Mouse (Mus musculus) forebrain, embryonic 12.5 days (tissue): ENCODE data around the gene Stkld1. TPM values are rescaled to one million over a fixed set of nuclear protein-coding genes. Genes with fewer than 3 reads are reported as not detected.

Experiments used
- ATAC-seq: fragments of 200-750 bp; cut with Nextera tagmentation; 2 replicates; pipeline ENCODE4 v1.8.0; 2017; ENCODE audit warnings: moderate TSS enrichment; ENCODE audit not compliant: low FRiP score
- H3K27ac ChIP-seq: fragments of 300-500 bp; sonication (generic); 2 replicates; pipeline ENCODE4 v1.5.1; 2016; ENCODE audit warnings: mild to moderate bottlenecking
- H3K27me3 ChIP-seq: fragments of 300-500 bp; sonication (generic); 2 replicates; pipeline ENCODE4 v1.6.1; 2016; ENCODE audit warnings: mild to moderate bottlenecking
- H3K36me3 ChIP-seq: fragments of 300-500 bp; sonication (generic); replicated peaks from 2 replicates; pipeline ENCODE4 v1.6.1; 2016; ENCODE audit warnings: mild to moderate bottlenecking
- H3K4me1 ChIP-seq: fragments of 300-500 bp; sonication (generic); 2 replicates; pipeline ENCODE4 v1.6.1; 2016
- H3K4me2 ChIP-seq: fragments of 300-500 bp; sonication (generic); 2 replicates; pipeline ENCODE4 v1.6.1; 2016; ENCODE audit warnings: mild to moderate bottlenecking, moderate library complexity
- H3K4me3 ChIP-seq: fragments of 300-500 bp; sonication (generic); replicated peaks from 2 replicates; pipeline ENCODE4 v1.5.1; 2016; ENCODE audit warnings: mild to moderate bottlenecking
- H3K9ac ChIP-seq: fragments of 300-500 bp; sonication (generic); 2 replicates; pipeline ENCODE4 v1.6.1; 2016; ENCODE audit warnings: mild to moderate bottlenecking
- H3K9me3 ChIP-seq: fragments of 300-500 bp; sonication (generic); 2 replicates; pipeline ENCODE4 v1.6.1; 2016
- WGBS: fragments of 180-500 bp; shearing (Covaris S2); methylation state at CpG from one replicate; pipeline ENCODE4 v1.1.7; 2016; 5-methylcytosine and 5-hydroxymethylcytosine counted together
- polyA plus RNA-seq: library from polyadenylated mRNA; unstranded; fragments of >200 nt; fragmentation: Nextera tagmentation; extraction: Ambion mirVana; gene quantifications from 2 replicates; pipeline ENCODE4 v1.2.1, GENCODE M21; 2016

Stkld1 gene
- polyA plus RNA-seq, 1 experiment from 2014 or later: 0.11 TPM

GRCm38 (mm10) chr2:26952866-26953265 lies 19.0 kb downstream of the Stkld1 start:
- Histone ChIP-seq H3K36me3 (peaks cover 71% of the 10 kb centered on the region), H3K9ac (no peak overlapping the region), H3K9me3 (no peaks in the 10 kb centered on the region), H3K27ac (no peak overlapping the region), H3K4me1 (no peaks in the 10 kb centered on the region), H3K27me3 (no peaks in the 10 kb centered on the region), H3K4me2 (no peak overlapping the region), H3K4me3 (no peak overlapping the region)
- ATAC-seq: no peak
- 96% methylated on average over 8 of the region's 8 CpGs for WGBS

- H3K4me2 ChIP-seq: no peak overlapping the region
- no peak for ATAC-seq
- no peaks in the 10 kb centered on the region for H3K27me3 ChIP-seq
- H3K36me3 ChIP-seq: peaks cover 87% of the 10 kb centered on the region
- no peaks in the 10 kb centered on the region for H3K9me3 ChIP-seq
- H3K4me3 ChIP-seq: no peak overlapping the region
- no peaks in the 10 kb centered on the region for H3K4me1 ChIP-seq
- 88% methylated on average over 2 of the region's 2 CpGs for WGBS
- H3K27ac ChIP-seq: no peak overlapping the region
- H3K9ac ChIP-seq: no peak overlapping the region
These were observed 21.0 kb downstream of the Stkld1 start for GRCm38 (mm10) chr2:26954735-26955395.

- peaks cover 7% of the 10 kb centered on the region for H3K4me1 ChIP-seq
- WGBS: 92% methylated on average over 12 of the region's 12 CpGs
- peaks cover 92% of the 10 kb centered on the region for H3K36me3 ChIP-seq
- no peak overlapping the region for H3K9ac ChIP-seq
- H3K27me3 ChIP-seq: no peaks in the 10 kb centered on the region
- H3K4me3 ChIP-seq: no peak overlapping the region
- no peak for ATAC-seq
- H3K9me3 ChIP-seq: no peaks in the 10 kb centered on the region
- H3K27ac ChIP-seq: no peak overlapping the region
- no peak overlapping the region for H3K4me2 ChIP-seq
These were observed 23.1 kb downstream of the Stkld1 start for GRCm38 (mm10) chr2:26956811-26957487.

GRCm38 (mm10) chr2:26957488-26957859 lies 23.6 kb downstream of the Stkld1 start:
- Histone ChIP-seq H3K27me3 (no peaks in the 10 kb centered on the region), H3K4me3 (no peak overlapping the region), H3K9me3 (no peaks in the 10 kb centered on the region), H3K4me1 (peaks cover 11% of the 10 kb centered on the region), H3K4me2 (no peak overlapping the region), H3K27ac (no peak overlapping the region), H3K36me3 (peaks cover 90% of the 10 kb centered on the region), H3K9ac (no peak overlapping the region)
- WGBS: 90% methylated on average over 2 of the region's 2 CpGs
- no peak for ATAC-seq

GRCm38 (mm10) chr2:26960756-26961155 lies 26.9 kb downstream of the Stkld1 start:
- 76% methylated on average over 4 of the region's 4 CpGs for WGBS
- Histone ChIP-seq H3K4me2 (no peak overlapping the region), H3K27me3 (no peaks in the 10 kb centered on the region), H3K9ac (no peak overlapping the region), H3K4me1 (peaks cover 32% of the 10 kb centered on the region), H3K9me3 (no peaks in the 10 kb centered on the region), H3K27ac (no peak overlapping the region), H3K4me3 (no peak overlapping the region), H3K36me3 (peaks cover 57% of the 10 kb centered on the region)
- no peak for ATAC-seq

GRCm38 (mm10) chr2:26963923-26964723 lies 30.3 kb downstream of the Stkld1 start, which contains the start of gene Rexo4:
Rexo4 (minus strand) TSS chr2:26964386.
- Histone ChIP-seq H3K9ac (peak within 1 kb of the TSS; percentile 89), H3K9me3 (0 out of 2 replicates have a peak, but pooled peaks cover 8% of the 10 kb centered on the region), H3K4me2 (peak within 1 kb of the TSS; percentile 86), H3K27ac (peak within 1 kb of the TSS; percentile 98), H3K4me3 (peak within 1 kb of the TSS; percentile 78), H3K36me3 (peaks cover 24% of the 10 kb centered on the region), H3K27me3 (no peaks in the 10 kb centered on the region), H3K4me1 (peaks cover 32% of the 10 kb centered on the region)
- ATAC-seq: peak; percentile 96
- under 1% methylated on average over 50 of the region's 50 CpGs for WGBS

- Histone ChIP-seq H3K36me3 (peaks cover 19% of the 10 kb centered on the region), H3K27me3 (no peaks in the 10 kb centered on the region), H3K9me3 (0 out of 2 replicates have a peak, but pooled peaks cover 8% of the 10 kb centered on the region), H3K4me2 (peak overlapping the region; percentile 86), H3K27ac (peak overlapping the region; percentile 98), H3K4me1 (peaks cover 32% of the 10 kb centered on the region), H3K9ac (peak overlapping the region; percentile 89), H3K4me3 (peak overlapping the region; percentile 78)
- ATAC-seq: no peak
- WGBS: 17% methylated on average over 14 of the region's 14 CpGs
These were observed 31.0 kb downstream of the Stkld1 start for GRCm38 (mm10) chr2:26964724-26965370.

- Histone ChIP-seq H3K9me3 (0 out of 2 replicates have a peak, but pooled peaks cover 8% of the 10 kb centered on the region), H3K36me3 (no peaks in the 10 kb centered on the region), H3K27me3 (no peaks in the 10 kb centered on the region), H3K4me3 (no peak overlapping the region), H3K27ac (no peak overlapping the region), H3K4me1 (peaks cover 22% of the 10 kb centered on the region), H3K9ac (no peak overlapping the region), H3K4me2 (no peak overlapping the region)
- ATAC-seq: no peak
- 76% methylated on average over 2 of the region's 2 CpGs for WGBS
These were observed 33.4 kb downstream of the Stkld1 start for GRCm38 (mm10) chr2:26967262-26967661.

- no peaks in the 10 kb centered on the region for H3K9me3 ChIP-seq
- 86% methylated on average over 3 of the region's 3 CpGs for WGBS
- 0 out of 2 replicates have a peak, but pooled peaks cover 7% of the 10 kb centered on the region for H3K27me3 ChIP-seq
- H3K4me1 ChIP-seq: no peaks in the 10 kb centered on the region
- H3K9ac ChIP-seq: no peak within 1 kb of the TSS
- H3K4me3 ChIP-seq: no peak within 1 kb of the TSS
- H3K36me3 ChIP-seq: no peaks in the 10 kb centered on the region
- no peak for ATAC-seq
- H3K4me2 ChIP-seq: no peak within 1 kb of the TSS
- H3K27ac ChIP-seq: no peak within 1 kb of the TSS
These were observed 39.3 kb downstream of the Stkld1 start, which contains the start of gene Adamts13 for GRCm38 (mm10) chr2:26973116-26973515. Adamts13 (plus strand) TSS chr2:26973416.

GRCm38 (mm10) chr2:26973960-26974359 lies 40.1 kb downstream of the Stkld1 start:
- H3K9ac ChIP-seq: no peak overlapping the region
- H3K4me1 ChIP-seq: no peaks in the 10 kb centered on the region
- H3K4me3 ChIP-seq: no peak overlapping the region
- no peaks in the 10 kb centered on the region for H3K36me3 ChIP-seq
- no peak for ATAC-seq
- H3K9me3 ChIP-seq: no peaks in the 10 kb centered on the region
- H3K27me3 ChIP-seq: 0 out of 2 replicates have a peak, but pooled peaks cover 7% of the 10 kb centered on the region
- 69% methylated on average over 4 of the region's 4 CpGs for WGBS
- no peak overlapping the region for H3K27ac ChIP-seq
- H3K4me2 ChIP-seq: no peak overlapping the region

- no peaks in the 10 kb centered on the region for H3K36me3 ChIP-seq
- 0 out of 2 replicates have a peak, but pooled peaks cover 3% of the 10 kb centered on the region for H3K27me3 ChIP-seq
- no peak overlapping the region for H3K9ac ChIP-seq
- H3K4me3 ChIP-seq: no peak overlapping the region
- no peaks in the 10 kb centered on the region for H3K9me3 ChIP-seq
- no peak for ATAC-seq
- H3K4me2 ChIP-seq: no peak overlapping the region
- H3K27ac ChIP-seq: no peak overlapping the region
- H3K4me1 ChIP-seq: no peaks in the 10 kb centered on the region
- WGBS: 64% methylated on average over 1 of the region's 1 CpGs
These were observed 46.5 kb downstream of the Stkld1 start for GRCm38 (mm10) chr2:26980361-26980760.

GRCm38 (mm10) chr2:26984179-26984578 lies 50.3 kb downstream of the Stkld1 start:
- H3K4me1 ChIP-seq: no peaks in the 10 kb centered on the region
- no peaks in the 10 kb centered on the region for H3K36me3 ChIP-seq
- 0 out of 2 replicates have a peak, but pooled peaks cover 3% of the 10 kb centered on the region for H3K27me3 ChIP-seq
- H3K4me3 ChIP-seq: no peak overlapping the region
- no peak overlapping the region for H3K4me2 ChIP-seq
- no peak overlapping the region for H3K27ac ChIP-seq
- H3K9me3 ChIP-seq: no peaks in the 10 kb centered on the region
- H3K9ac ChIP-seq: no peak overlapping the region
- no peak for ATAC-seq
- WGBS: 83% methylated on average over 2 of the region's 2 CpGs
